Mouse (Mus musculus) limb, embryonic 12.5 days (tissue): ENCODE data around the gene Sstr2. TPM values are rescaled to one million over a fixed set of nuclear protein-coding genes. Genes with fewer than 3 reads are reported as not detected.
A peak's percentile ranks its signal among the peaks of the same experiment; 100 is the strongest.

Experiments
- ATAC-seq: fragments of 200-750 bp; cut with Nextera tagmentation; 2 replicates; pipeline ENCODE4 v1.8.0; 2017; ENCODE audit warnings: low read depth, moderate TSS enrichment; ENCODE audit not compliant: insufficient number of reproducible peaks, insufficient read depth, low FRiP score, low TSS enrichment
- H3K27ac ChIP-seq: fragments of 300-500 bp; sonication (generic); 2 replicates; pipeline ENCODE4 v1.5.1; 2016; ENCODE audit warnings: mild to moderate bottlenecking, moderate library complexity
- H3K27me3 ChIP-seq: fragments of 300-500 bp; sonication (generic); 2 replicates; pipeline ENCODE4 v1.6.1; 2016; ENCODE audit warnings: mild to moderate bottlenecking, moderate library complexity
- H3K36me3 ChIP-seq: fragments of 300-500 bp; sonication (generic); 2 replicates; pipeline ENCODE4 v1.6.1; 2016; ENCODE audit warnings: mild to moderate bottlenecking, moderate library complexity
- H3K4me1 ChIP-seq: fragments of 300-500 bp; sonication (generic); replicated peaks from 2 replicates; pipeline ENCODE4 v1.6.1; 2016
- H3K4me2 ChIP-seq: fragments of 300-500 bp; sonication (generic); 2 replicates; pipeline ENCODE4 v1.6.1; 2016; ENCODE audit warnings: mild to moderate bottlenecking, moderate library complexity
- H3K4me3 ChIP-seq: fragments of 300-500 bp; sonication (generic); replicated peaks from 2 replicates; pipeline ENCODE4 v1.5.1; 2016; ENCODE audit warnings: mild to moderate bottlenecking
- H3K9ac ChIP-seq: fragments of 300-500 bp; sonication (generic); replicated peaks from 2 replicates; pipeline ENCODE4 v1.6.1; 2016; ENCODE audit warnings: mild to moderate bottlenecking, moderate library complexity
- H3K9me3 ChIP-seq: fragments of 300-500 bp; sonication (generic); 2 replicates; pipeline ENCODE4 v1.6.1; 2016; ENCODE audit warnings: mild to moderate bottlenecking, moderate library complexity
- WGBS: fragments of 180-500 bp; shearing (Covaris S2); methylation state at CpG from one replicate; pipeline ENCODE4 v1.1.7; 2016; 5-methylcytosine and 5-hydroxymethylcytosine counted together
- polyA plus RNA-seq: library from polyadenylated mRNA; unstranded; fragments of >200 nt; fragmentation: Nextera tagmentation; extraction: Ambion mirVana; gene quantifications from 2 replicates; pipeline ENCODE4 v1.2.1, GENCODE M21; 2016

Sstr2 gene
- polyA plus RNA-seq, 1 experiment from 2014 or later = 0.78 TPM

- Histone ChIP-seq H3K36me3 (no peaks in the 10 kb centered on the region), H3K27ac (no peak overlapping the region), H3K9ac (no peak overlapping the region), H3K4me3 (no peak overlapping the region), H3K4me1 (peaks cover 23% of the 10 kb centered on the region), H3K9me3 (peaks cover 4% of the 10 kb centered on the region), H3K4me2 (no peak overlapping the region), H3K27me3 (no peaks in the 10 kb centered on the region)
- no peak for ATAC-seq
- WGBS = 64% methylated on average over 12 of the region's 12 CpGs
Measured at GRCm38 (mm10) chr11:113601616-113602343, 17.4 kb upstream of the Sstr2 start.

- WGBS = 96% methylated on average over 12 of the region's 12 CpGs
Measured at GRCm38 (mm10) chr11:113607556-113607955, 11.6 kb upstream of the Sstr2 start.

DNA sequence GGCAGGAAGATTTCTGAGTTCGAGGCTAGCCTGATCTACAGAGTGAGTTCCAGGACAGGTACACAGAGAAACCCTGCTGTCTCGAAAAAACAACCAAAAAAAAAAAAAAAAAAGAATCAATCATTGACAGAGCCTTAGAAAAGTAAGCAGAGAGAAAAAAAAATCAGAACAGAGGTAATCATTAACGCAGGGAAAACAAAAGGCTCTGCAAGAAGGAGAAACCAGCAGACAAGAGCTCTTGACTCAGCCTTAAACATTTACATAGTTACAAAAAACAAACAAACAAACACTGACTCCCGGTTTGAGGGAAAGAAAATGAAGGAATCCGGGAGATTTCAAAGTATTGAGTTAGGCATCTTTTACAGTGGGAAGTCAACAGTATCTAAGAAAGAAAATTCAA, 9.6 kb upstream of the Sstr2 start:
- Histone ChIP-seq H3K4me3 (no peak overlapping the region), H3K9ac (no peak overlapping the region), H3K9me3 (peaks cover 4% of the 10 kb centered on the region), H3K4me2 (no peak overlapping the region), H3K4me1 (peaks cover 15% of the 10 kb centered on the region), H3K36me3 (no peaks in the 10 kb centered on the region), H3K27ac (no peak overlapping the region), H3K27me3 (no peaks in the 10 kb centered on the region)
- 85% methylated on average over 5 of the region's 5 CpGs for WGBS
- ATAC-seq = no peak

More at GRCm38 (mm10) chr11:113607556-113607955, 11.6 kb upstream of the Sstr2 start:
- H3K4me3 ChIP-seq = no peak overlapping the region
- H3K4me1 ChIP-seq = peaks cover 27% of the 10 kb centered on the region
- no peaks in the 10 kb centered on the region for H3K36me3 ChIP-seq
- H3K4me2 ChIP-seq = no peak overlapping the region
- peaks cover 4% of the 10 kb centered on the region for H3K9me3 ChIP-seq
- H3K9ac ChIP-seq = no peak overlapping the region
- H3K27ac ChIP-seq = no peak overlapping the region
- ATAC-seq = no peak
- no peaks in the 10 kb centered on the region for H3K27me3 ChIP-seq

DNA sequence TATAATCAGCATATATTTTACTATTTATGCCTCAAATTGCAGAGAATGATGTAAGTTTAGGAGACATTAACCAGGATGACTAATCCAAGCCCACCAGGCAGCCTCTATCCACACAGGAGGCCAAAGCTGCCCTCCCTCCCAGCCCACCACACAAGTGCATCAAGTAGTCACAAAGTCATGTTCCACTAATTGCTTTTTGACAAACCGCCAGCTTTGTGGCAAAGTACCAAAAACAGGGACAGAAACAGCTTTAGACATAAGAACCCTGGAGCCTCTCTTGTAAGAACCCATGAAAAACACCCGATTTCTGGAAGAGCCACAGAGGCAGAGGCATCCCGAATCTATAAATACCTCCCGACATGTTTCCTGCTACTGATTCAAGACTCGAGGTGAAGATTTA, 8.9 kb upstream of the Sstr2 start:
- H3K4me1 ChIP-seq = peaks cover 12% of the 10 kb centered on the region
- no peak overlapping the region for H3K27ac ChIP-seq
- no peak overlapping the region for H3K4me2 ChIP-seq
- H3K9me3 ChIP-seq = peaks cover 4% of the 10 kb centered on the region
- 74% methylated on average over 5 of the region's 5 CpGs for WGBS
- no peak overlapping the region for H3K4me3 ChIP-seq
- no peak for ATAC-seq
- no peaks in the 10 kb centered on the region for H3K27me3 ChIP-seq
- no peaks in the 10 kb centered on the region for H3K36me3 ChIP-seq
- no peak overlapping the region for H3K9ac ChIP-seq

DNA sequence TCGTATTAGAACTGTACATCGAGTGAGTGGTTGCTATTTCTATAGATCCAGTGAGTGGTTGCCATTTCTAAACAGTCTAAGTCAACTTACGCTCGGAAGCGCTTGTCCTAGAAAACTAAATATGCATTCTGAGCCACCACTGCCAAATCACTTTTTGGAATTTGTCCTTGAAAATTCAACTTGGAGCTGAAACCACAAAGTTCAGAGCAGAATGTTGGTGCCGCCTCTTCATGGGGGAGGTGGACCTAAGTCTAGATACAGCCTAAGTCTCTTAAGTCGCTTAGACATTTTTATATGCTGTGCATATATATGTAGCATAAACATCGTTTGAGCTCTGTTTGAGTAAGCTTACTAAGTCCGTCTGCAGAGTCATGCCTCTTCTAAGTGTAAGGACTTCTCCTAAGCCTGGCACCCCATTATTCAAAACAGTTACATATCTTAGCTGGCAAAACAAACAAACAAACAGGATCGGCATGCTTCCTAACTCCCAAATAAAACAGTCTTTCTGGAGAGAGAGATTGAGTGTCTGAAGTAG, 8.0 kb upstream of the Sstr2 start:
- WGBS = 81% methylated on average over 10 of the region's 10 CpGs
- H3K4me3 ChIP-seq = no peak overlapping the region
- no peak overlapping the region for H3K9ac ChIP-seq
- no peak overlapping the region for H3K27ac ChIP-seq
- H3K4me1 ChIP-seq = peaks cover 12% of the 10 kb centered on the region
- peaks cover under 1% of the 10 kb centered on the region for H3K9me3 ChIP-seq
- no peak for ATAC-seq
- H3K36me3 ChIP-seq = no peaks in the 10 kb centered on the region
- no peak overlapping the region; the same call in 1 of the 2 replicates for H3K4me2 ChIP-seq
- 0 out of 2 replicates have a peak, but pooled peaks cover 5% of the 10 kb centered on the region for H3K27me3 ChIP-seq

DNA sequence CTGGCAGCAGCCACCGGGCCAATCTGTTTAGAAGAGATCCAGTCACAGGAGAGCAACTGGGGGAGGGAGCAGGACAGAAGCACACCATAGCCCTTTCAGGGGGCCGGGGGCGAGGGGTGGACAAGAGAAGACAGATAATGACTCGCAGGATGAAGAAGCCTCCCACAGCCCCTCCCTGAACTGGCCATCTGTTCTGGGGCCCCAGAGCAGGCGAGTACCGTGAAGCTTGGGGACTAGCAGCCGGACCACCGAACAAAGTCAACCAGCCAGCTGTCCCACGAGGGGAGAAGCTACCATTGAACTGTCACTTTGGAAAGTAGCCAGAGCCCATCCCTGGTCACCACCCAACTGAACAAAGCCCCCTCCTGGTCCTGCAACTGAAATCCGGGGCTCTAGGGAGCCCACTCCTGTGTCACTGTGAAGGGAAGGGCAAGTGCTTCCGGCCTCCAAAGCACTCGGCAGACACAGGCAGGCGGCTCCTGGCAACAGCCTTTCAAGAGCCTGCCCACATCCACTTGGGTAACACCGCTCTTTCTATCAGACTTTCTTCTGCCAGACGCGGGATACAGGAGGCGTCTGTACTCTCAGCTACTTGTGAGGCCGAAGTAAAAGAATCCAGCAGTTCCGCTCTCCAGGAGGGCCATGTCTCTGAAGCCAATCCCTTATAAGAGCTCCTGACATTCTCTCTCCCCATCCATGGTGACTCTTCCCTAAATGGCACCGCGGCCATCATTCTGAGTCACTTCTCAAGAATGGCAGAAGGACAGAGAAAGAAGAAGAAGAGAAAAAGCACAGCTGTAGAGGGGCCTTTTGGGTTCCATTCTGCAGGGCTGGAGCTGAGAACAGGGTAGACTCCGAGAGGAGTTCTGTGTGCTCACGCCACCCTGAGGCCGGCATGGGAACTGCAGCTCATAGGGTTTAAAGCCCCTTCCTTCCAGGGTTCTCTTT, 7.2 kb upstream of the Sstr2 start:
- 0 out of 2 replicates have a peak, but pooled peaks cover 5% of the 10 kb centered on the region for H3K27me3 ChIP-seq
- H3K4me2 ChIP-seq = peak overlapping the region; percentile 24
- WGBS = 16% methylated on average over 24 of the region's 24 CpGs
- H3K27ac ChIP-seq = peak overlapping the region; percentile 5; the same call in 1 of the 2 replicates
- H3K36me3 ChIP-seq = no peaks in the 10 kb centered on the region
- H3K4me1 ChIP-seq = peaks cover 12% of the 10 kb centered on the region
- no peak overlapping the region for H3K4me3 ChIP-seq
- no peak for ATAC-seq
- H3K9ac ChIP-seq = no peak overlapping the region; the same call in 1 of the 2 replicates
- H3K9me3 ChIP-seq = no peaks in the 10 kb centered on the region

- no peaks in the 10 kb centered on the region for H3K36me3 ChIP-seq
- H3K27me3 ChIP-seq = peaks cover 30% of the 10 kb centered on the region
- no peak overlapping the region for H3K4me2 ChIP-seq
- H3K9me3 ChIP-seq = no peaks in the 10 kb centered on the region
- H3K4me3 ChIP-seq = no peak overlapping the region
- ATAC-seq = no peak
- peaks cover 26% of the 10 kb centered on the region for H3K4me1 ChIP-seq
- no peak overlapping the region for H3K27ac ChIP-seq
- WGBS = 76% methylated on average over 6 of the region's 6 CpGs
- no peak overlapping the region for H3K9ac ChIP-seq
Measured at GRCm38 (mm10) chr11:113614476-113614875, 4.7 kb upstream of the Sstr2 start.

GRCm38 (mm10) chr11:113617132-113617911, 1.8 kb upstream of the Sstr2 start:
- no peak for ATAC-seq
- Histone ChIP-seq H3K36me3 (no peaks in the 10 kb centered on the region), H3K4me2 (no peak overlapping the region), H3K4me3 (no peak overlapping the region), H3K27me3 (peaks cover 57% of the 10 kb centered on the region), H3K9me3 (no peaks in the 10 kb centered on the region), H3K4me1 (peaks cover 25% of the 10 kb centered on the region), H3K9ac (no peak overlapping the region), H3K27ac (no peak overlapping the region)
- WGBS = 55% methylated on average over 14 of the region's 14 CpGs

DNA sequence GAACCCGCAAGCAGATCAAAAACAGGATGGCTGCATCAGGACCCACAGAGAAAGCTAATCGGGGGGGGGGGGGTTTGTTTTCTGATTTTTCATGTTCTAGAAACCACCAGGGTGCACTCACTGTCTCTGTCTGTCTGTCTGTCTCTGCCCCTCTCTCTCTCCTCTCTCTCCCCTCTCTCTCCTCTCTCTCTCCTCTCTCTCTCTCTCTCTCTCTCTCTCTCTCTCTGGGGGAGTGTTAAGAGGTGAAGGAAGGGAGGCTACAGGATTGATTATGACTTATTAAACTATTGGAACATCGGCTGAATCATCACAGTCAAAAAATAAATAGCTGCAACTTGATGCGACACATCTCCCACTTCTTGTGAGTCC, 855 bp upstream of the Sstr2 start:
- Histone ChIP-seq H3K4me2 (peak overlapping the region; percentile 92), H3K27ac (no peak overlapping the region), H3K4me1 (peaks cover 24% of the 10 kb centered on the region), H3K4me3 (peak overlapping the region; percentile 51), H3K36me3 (no peaks in the 10 kb centered on the region), H3K9me3 (no peaks in the 10 kb centered on the region), H3K27me3 (peaks cover 57% of the 10 kb centered on the region), H3K9ac (no peak overlapping the region; the same call in 1 of the 2 replicates)
- ATAC-seq = no peak
- 22% methylated on average over 4 of the region's 4 CpGs for WGBS

DNA sequence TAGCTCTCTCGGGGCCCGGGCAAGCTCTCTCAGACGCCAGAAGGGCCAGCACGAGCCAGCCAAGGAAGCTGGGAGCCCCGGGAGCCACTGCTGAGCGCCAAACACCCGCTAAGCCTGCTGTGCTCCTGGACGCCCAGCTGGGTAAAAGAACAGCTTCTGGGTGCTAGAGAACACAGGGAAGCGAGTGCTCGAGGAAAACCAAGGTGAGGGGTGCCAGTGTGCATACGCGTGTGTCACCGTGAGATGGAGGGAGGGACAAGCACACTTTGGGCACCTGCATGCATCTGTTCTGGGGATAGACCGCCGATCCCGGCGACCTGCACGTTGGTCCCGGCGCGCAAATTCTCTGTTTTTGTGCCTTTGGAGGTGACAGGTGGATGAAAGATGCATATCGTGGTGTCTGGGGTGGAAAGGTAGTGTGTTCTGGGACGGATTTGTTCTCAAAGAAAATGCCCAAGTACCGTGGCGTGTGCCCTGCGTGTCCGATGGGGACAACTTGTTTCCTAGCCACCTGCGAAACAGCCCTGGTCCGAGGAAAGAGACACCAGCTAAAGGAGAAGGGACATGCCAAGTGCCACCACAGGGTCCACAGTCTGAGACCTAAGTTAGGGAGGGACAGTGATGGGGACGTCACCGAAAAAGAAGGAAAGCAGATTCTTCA, 408 bp downstream of the Sstr2 start:
- no peak overlapping the region for H3K27ac ChIP-seq
- ATAC-seq = 0 out of 2 replicates have a peak, but pooled peaks have one; percentile 6
- H3K9me3 ChIP-seq = no peaks in the 10 kb centered on the region
- H3K9ac ChIP-seq = peak overlapping the region; percentile 57
- H3K36me3 ChIP-seq = 0 out of 2 replicates have a peak, but pooled peaks cover 3% of the 10 kb centered on the region
- WGBS = 2% methylated on average over 31 of the region's 31 CpGs
- H3K4me2 ChIP-seq = peak overlapping the region; percentile 92
- peaks cover 57% of the 10 kb centered on the region for H3K27me3 ChIP-seq
- peak overlapping the region; percentile 51 for H3K4me3 ChIP-seq
- H3K4me1 ChIP-seq = peaks cover 24% of the 10 kb centered on the region
